Mouse (Mus musculus) neural tube, embryonic 11.5 days (tissue): ENCODE measurements around the gene Clic5. TPM values are rescaled to one million over a fixed set of nuclear protein-coding genes. Genes with fewer than 3 reads are reported as not detected.

ENCODE experiments used
- ATAC-seq: fragments of 200-750 bp; cut with Nextera tagmentation; 2 replicates; pipeline ENCODE4 v1.8.0; 2017; ENCODE audit warnings: moderate number of reproducible peaks, mild to moderate bottlenecking, moderate TSS enrichment, moderate library complexity; ENCODE audit not compliant: insufficient read depth, low FRiP score, low TSS enrichment
- DNase-seq: peaks from one replicate; pipeline ENCODE4 v3.0.0-alpha.2; 2015; ENCODE audit warnings: low spot score
- H3K27ac ChIP-seq: fragments of 300-500 bp; sonication (generic); 2 replicates; pipeline ENCODE4 v1.5.1; 2014; ENCODE audit warnings: low read depth, mild to moderate bottlenecking, low read length
- H3K27me3 ChIP-seq: fragments of 300-500 bp; sonication (generic); 2 replicates; pipeline ENCODE4 v1.6.1; 2014; ENCODE audit warnings: mild to moderate bottlenecking, low read length, mixed read lengths; ENCODE audit not compliant: control insufficient read depth, insufficient read depth
- H3K36me3 ChIP-seq: fragments of 300-500 bp; sonication (generic); 2 replicates; pipeline ENCODE4 v1.6.1; 2014; ENCODE audit warnings: mild to moderate bottlenecking, low read length, moderate library complexity, mixed read lengths; ENCODE audit not compliant: control insufficient read depth, insufficient read depth
- H3K4me1 ChIP-seq: fragments of 300-500 bp; sonication (generic); 2 replicates; pipeline ENCODE4 v1.6.1; 2014; ENCODE audit warnings: low read length, mixed read lengths; ENCODE audit not compliant: control insufficient read depth, insufficient read depth
- H3K4me2 ChIP-seq: fragments of 300-500 bp; sonication (generic); 2 replicates; pipeline ENCODE4 v1.6.1; 2014; ENCODE audit warnings: low read depth, mild to moderate bottlenecking, moderate library complexity
- H3K4me3 ChIP-seq: fragments of 300-500 bp; sonication (generic); 2 replicates; pipeline ENCODE4 v1.5.1; 2014; ENCODE audit warnings: low read depth, low read length
- H3K9ac ChIP-seq: fragments of 300-500 bp; sonication (generic); 2 replicates; pipeline ENCODE4 v1.6.1; 2014; ENCODE audit warnings: mild to moderate bottlenecking, low read length
- H3K9me3 ChIP-seq: fragments of 300-500 bp; sonication (generic); 2 replicates; pipeline ENCODE4 v1.6.1; 2016; ENCODE audit warnings: low read length; ENCODE audit not compliant: control insufficient read depth
- WGBS: fragments of 180-500 bp; shearing (Covaris S2); extraction: QIAGEN DNeasy Blood & Tissue Kit; methylation state at CpG from one replicate; pipeline ENCODE4 v1.1.7; 2014; 5-methylcytosine and 5-hydroxymethylcytosine counted together
- polyA plus RNA-seq: library from polyadenylated mRNA; unstranded; fragments of >200 nt; fragmentation: Nextera tagmentation; extraction: Ambion mirVana; gene quantifications from 2 replicates; pipeline ENCODE4 v1.2.1, GENCODE M21; 2014

Gene Clic5
- 0.14 and 0.23 TPM in 2 replicates for polyA plus RNA-seq

DNA sequence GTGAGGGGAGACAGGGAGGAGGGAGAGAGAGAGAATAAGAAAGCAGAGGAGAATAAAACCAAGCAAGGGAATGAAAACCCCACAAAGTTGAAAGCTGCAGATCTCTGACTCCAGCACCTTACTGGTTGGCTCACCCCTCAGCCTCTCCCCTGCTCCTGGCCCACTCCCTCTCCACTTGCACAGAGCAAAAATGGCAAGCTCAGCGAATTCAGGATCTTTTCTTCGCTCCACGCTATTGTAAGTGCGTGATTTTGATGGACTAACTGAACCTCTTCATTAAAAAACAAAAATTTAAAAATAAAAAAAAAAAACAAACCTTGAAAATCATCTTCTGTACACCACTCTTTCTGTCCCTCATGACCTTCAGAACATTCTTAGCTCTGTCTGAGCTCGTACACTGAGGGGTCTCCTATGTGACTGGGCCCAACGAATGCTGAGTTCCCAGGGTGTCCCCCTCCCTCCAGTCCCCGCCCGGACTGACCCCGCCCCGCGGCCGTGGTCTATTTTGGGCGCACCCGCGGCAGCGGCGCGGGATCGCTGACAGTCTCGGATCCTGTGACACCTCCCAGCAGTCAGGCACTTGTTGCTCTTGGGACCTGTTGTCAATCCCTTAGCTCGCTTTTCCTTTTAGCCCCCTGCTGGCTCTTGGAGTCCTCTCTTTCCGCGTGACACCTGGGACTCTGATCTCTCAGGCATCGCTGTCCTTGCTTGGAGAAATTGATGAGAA, at the start of gene Clic5:
Clic5 (plus strand) TSS at position 543 of the 727 bp plus-strand sequence.
- H3K27ac ChIP-seq: no peak within 1 kb of the TSS
- peak within 1 kb of the TSS; percentile 34 for H3K4me3 ChIP-seq
- H3K4me1 ChIP-seq: peaks cover 9% of the 10 kb centered on the region; the same call in 1 of the 2 replicates
- H3K9me3 ChIP-seq: no peaks in the 10 kb centered on the region
- peak within 1 kb of the TSS; percentile 14 for H3K9ac ChIP-seq
- H3K4me2 ChIP-seq: peak within 1 kb of the TSS; percentile 82
- WGBS: 4% methylated on average over 24 of the region's 24 CpGs
- H3K36me3 ChIP-seq: no peaks in the 10 kb centered on the region
- ATAC-seq (no peak), DNase-seq (peak; percentile 39)
- peaks cover 11% of the 10 kb centered on the region for H3K27me3 ChIP-seq

GRCm38 (mm10) chr17:44145806-44146205, 42.6 kb upstream of the Clic5 start:
- WGBS: 69% methylated on average over 1 of the region's 1 CpGs
- no peak for ATAC-seq
- no peaks in the 10 kb centered on the region for H3K9me3 ChIP-seq

GRCm38 (mm10) chr17:44148109-44148846, 40.1 kb upstream of the Clic5 start:
- 86% methylated on average over 5 of the region's 5 CpGs for WGBS
- Histone ChIP-seq H3K27ac (no peak overlapping the region), H3K4me3 (no peak overlapping the region), H3K27me3 (no peaks in the 10 kb centered on the region), H3K9me3 (no peaks in the 10 kb centered on the region), H3K4me1 (no peaks in the 10 kb centered on the region), H3K4me2 (no peak overlapping the region), H3K36me3 (no peaks in the 10 kb centered on the region), H3K9ac (no peak overlapping the region)
- DNase-seq (no peak), ATAC-seq (no peak)

More at GRCm38 (mm10) chr17:44145806-44146205, 42.6 kb upstream of the Clic5 start:
- Histone ChIP-seq H3K4me3 (no peak overlapping the region), H3K27me3 (no peaks in the 10 kb centered on the region), H3K4me2 (no peak overlapping the region), H3K36me3 (no peaks in the 10 kb centered on the region), H3K9ac (no peak overlapping the region), H3K4me1 (no peaks in the 10 kb centered on the region), H3K27ac (no peak overlapping the region)
- DNase-seq: no peak

DNA sequence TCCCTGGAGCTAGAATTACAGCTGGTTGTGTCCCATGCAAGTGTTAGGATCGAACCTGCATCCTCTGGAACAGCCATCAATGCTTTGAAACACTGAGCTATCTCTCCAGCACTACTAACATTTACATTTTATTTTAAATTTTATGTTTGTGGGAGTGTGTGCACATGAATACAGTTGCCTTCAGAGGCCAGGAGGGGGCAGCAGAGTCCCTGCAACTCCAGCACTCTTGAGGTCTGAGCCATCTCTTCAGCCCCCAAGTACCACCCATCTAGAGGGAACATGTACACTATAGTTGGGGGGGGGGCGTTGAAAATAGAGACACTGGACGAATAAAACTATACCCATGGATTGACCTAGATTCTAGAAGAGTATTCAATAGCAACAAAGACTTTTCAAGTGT, 37.3 kb upstream of the Clic5 start:
- peak; percentile 36 for DNase-seq
- no peak for ATAC-seq
- Histone ChIP-seq H3K9me3 (no peaks in the 10 kb centered on the region), H3K9ac (no peak overlapping the region), H3K4me2 (no peak overlapping the region), H3K36me3 (no peaks in the 10 kb centered on the region), H3K4me1 (no peaks in the 10 kb centered on the region), H3K27ac (no peak overlapping the region), H3K4me3 (no peak overlapping the region), H3K27me3 (no peaks in the 10 kb centered on the region)
- WGBS: 65% methylated on average over 3 of the region's 3 CpGs

GRCm38 (mm10) chr17:44151889-44152288, 36.5 kb upstream of the Clic5 start:
- Histone ChIP-seq H3K9me3 (no peaks in the 10 kb centered on the region), H3K4me3 (no peak overlapping the region), H3K27ac (no peak overlapping the region), H3K9ac (no peak overlapping the region), H3K36me3 (no peaks in the 10 kb centered on the region), H3K4me1 (no peaks in the 10 kb centered on the region), H3K4me2 (no peak overlapping the region), H3K27me3 (no peaks in the 10 kb centered on the region)
- ATAC-seq: no peak
- no peak for DNase-seq
- 85% methylated on average over 8 of the region's 8 CpGs for WGBS

DNA sequence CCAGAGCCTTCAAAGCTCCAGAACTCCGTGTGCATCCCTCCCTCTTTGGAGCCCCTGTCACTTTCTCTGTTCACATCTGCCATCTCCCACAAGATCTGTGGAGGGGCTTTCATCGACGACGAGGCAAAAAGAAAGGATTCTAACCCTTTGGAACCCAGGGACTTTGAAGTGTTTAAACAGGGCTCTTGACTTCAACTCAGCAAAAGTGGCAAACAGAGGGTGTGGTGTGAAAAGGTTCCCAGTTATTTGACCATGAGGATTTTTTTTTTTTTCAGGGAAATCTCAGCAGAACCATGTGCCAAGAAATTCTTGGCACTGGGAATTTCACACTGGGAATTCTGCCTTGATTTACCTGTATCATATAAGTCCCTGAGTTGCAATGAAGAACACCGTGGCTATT, 34.5 kb upstream of the Clic5 start:
- no peak overlapping the region for H3K27ac ChIP-seq
- no peaks in the 10 kb centered on the region for H3K9me3 ChIP-seq
- H3K27me3 ChIP-seq: no peaks in the 10 kb centered on the region
- H3K4me3 ChIP-seq: no peak overlapping the region
- no peak for DNase-seq
- no peak overlapping the region for H3K4me2 ChIP-seq
- 58% methylated on average over 5 of the region's 5 CpGs for WGBS
- no peaks in the 10 kb centered on the region for H3K4me1 ChIP-seq
- H3K36me3 ChIP-seq: no peaks in the 10 kb centered on the region
- no peak for ATAC-seq
- no peak overlapping the region for H3K9ac ChIP-seq

DNA sequence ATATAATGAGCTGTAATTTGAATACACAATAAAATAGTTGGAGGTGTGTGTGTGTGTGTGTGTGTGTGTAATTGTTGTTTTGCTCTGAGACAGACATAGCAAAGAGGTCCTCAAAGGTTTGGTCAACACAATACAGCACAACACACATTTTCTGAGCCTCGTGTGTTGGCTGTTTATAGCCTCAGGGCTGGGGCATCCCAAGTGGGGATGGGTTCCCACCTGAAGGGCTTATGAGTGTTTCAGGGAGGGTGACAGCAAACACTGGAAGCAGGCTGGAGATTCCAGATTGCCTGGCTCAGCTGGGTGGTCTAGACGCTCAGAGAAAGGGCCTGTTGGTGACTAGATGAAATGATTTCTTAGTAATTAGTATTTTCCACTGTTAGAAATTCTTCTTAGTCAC, 33.2 kb upstream of the Clic5 start:
- ATAC-seq: no peak
- no peak overlapping the region for H3K4me2 ChIP-seq
- H3K4me1 ChIP-seq: no peaks in the 10 kb centered on the region
- H3K4me3 ChIP-seq: no peak overlapping the region
- no peak overlapping the region for H3K27ac ChIP-seq
- no peaks in the 10 kb centered on the region for H3K27me3 ChIP-seq
- no peaks in the 10 kb centered on the region for H3K9me3 ChIP-seq
- no peak for DNase-seq
- no peaks in the 10 kb centered on the region for H3K36me3 ChIP-seq
- WGBS: 70% methylated on average over 2 of the region's 2 CpGs
- H3K9ac ChIP-seq: no peak overlapping the region

- 82% methylated on average over 1 of the region's 1 CpGs for WGBS
- no peaks in the 10 kb centered on the region for H3K36me3 ChIP-seq
- H3K27ac ChIP-seq: no peak overlapping the region
- H3K4me1 ChIP-seq: no peaks in the 10 kb centered on the region
- no peak for ATAC-seq
- no peak overlapping the region for H3K4me2 ChIP-seq
- H3K4me3 ChIP-seq: no peak overlapping the region
- no peaks in the 10 kb centered on the region for H3K27me3 ChIP-seq
- no peak for DNase-seq
- H3K9me3 ChIP-seq: no peaks in the 10 kb centered on the region
- H3K9ac ChIP-seq: no peak overlapping the region
These were observed 30.2 kb upstream of the Clic5 start for GRCm38 (mm10) chr17:44158186-44158585.

GRCm38 (mm10) chr17:44160449-44160848, 27.9 kb upstream of the Clic5 start:
- H3K4me1 ChIP-seq: no peaks in the 10 kb centered on the region
- no peaks in the 10 kb centered on the region for H3K36me3 ChIP-seq
- no peak overlapping the region for H3K9ac ChIP-seq
- H3K27ac ChIP-seq: no peak overlapping the region
- H3K4me2 ChIP-seq: no peak overlapping the region
- H3K27me3 ChIP-seq: no peaks in the 10 kb centered on the region
- H3K4me3 ChIP-seq: no peak overlapping the region
- DNase-seq (no peak), ATAC-seq (no peak)
- H3K9me3 ChIP-seq: no peaks in the 10 kb centered on the region
- WGBS: 89% methylated on average over 11 of the region's 11 CpGs
